Mouse (Mus musculus) left cerebral cortex, postnatal 4 days (tissue): Measurements from ENCODE around the gene Arhgap17. TPM values are rescaled to one million over a fixed set of nuclear protein-coding genes. Genes with fewer than 3 reads are reported as not detected.

Source experiments
- DNase-seq: peaks from one replicate; pipeline ENCODE4 v3.0.0-alpha.2; 2022
- intact Hi-C: fragments of 180-260 bp; cut with DNase I; formaldehyde crosslinking; loops from one replicate; pipeline ENCODE4 v1.15.1; 2025
- total RNA-seq, 2 experiments: library from RNA; stranded (reverse); gene quantifications; 2 replicates each; pipeline ENCODE4 v1.2.3; 2021

The Arhgap17 gene
- total RNA-seq, 2 experiments from 2014 or later, result 13.1 to 17.0 TPM

GRCm38 (mm10) chr7:123370700-123371099 is 985 bp upstream of the Arhgap17 start:
- no peak for DNase-seq

GRCm38 (mm10) chr7:123368778-123369746 is 653 bp downstream of the Arhgap17 start:
- no peak for DNase-seq
- intact Hi-C loops, result no loop called here

More at GRCm38 (mm10) chr7:123370700-123371099, 985 bp upstream of the Arhgap17 start:
- intact Hi-C loops, result no loop called here

GRCm38 (mm10) chr7:123368187-123368586 is 1.5 kb downstream of the Arhgap17 start:
- intact Hi-C loops, result no loop called here
- no peak for DNase-seq

GRCm38 (mm10) chr7:123367218-123368150 is 2.2 kb downstream of the Arhgap17 start:
- DNase-seq, result no peak
- intact Hi-C loops, result no loop called here

GRCm38 (mm10) chr7:123366806-123367205 is 2.9 kb downstream of the Arhgap17 start:
- intact Hi-C loops, result no loop called here
- DNase-seq, result no peak

- peak; percentile 8 for DNase-seq
- intact Hi-C loops, result no loop called here
Observed at GRCm38 (mm10) chr7:123365876-123366741, 3.6 kb downstream of the Arhgap17 start.

- no peak for DNase-seq
- intact Hi-C loops, result no loop called here
Observed at GRCm38 (mm10) chr7:123363971-123364370, 5.7 kb downstream of the Arhgap17 start.

- no peak for DNase-seq
- intact Hi-C loops, result no loop called here
Observed at GRCm38 (mm10) chr7:123362806-123363205, 6.9 kb downstream of the Arhgap17 start.

- DNase-seq, result no peak
- intact Hi-C loops, result no loop called here
Observed at GRCm38 (mm10) chr7:123361229-123361980, 8.3 kb downstream of the Arhgap17 start.

- intact Hi-C loops, result no loop called here
- no peak for DNase-seq
Observed at GRCm38 (mm10) chr7:123360185-123360584, 9.5 kb downstream of the Arhgap17 start.

- intact Hi-C loops, result no loop called here
Observed at GRCm38 (mm10) chr7:123359101-123359500, 10.6 kb downstream of the Arhgap17 start.

GRCm38 (mm10) chr7:123356158-123356557 is 13.6 kb downstream of the Arhgap17 start:
- DNase-seq, result no peak
- intact Hi-C loops, result no loop called here

More at GRCm38 (mm10) chr7:123359101-123359500, 10.6 kb downstream of the Arhgap17 start:
- peak; percentile 40 for DNase-seq

GRCm38 (mm10) chr7:123354851-123355250 is 14.9 kb downstream of the Arhgap17 start:
- no peak for DNase-seq
- intact Hi-C loops, result no loop called here

GRCm38 (mm10) chr7:123354392-123354791 is 15.3 kb downstream of the Arhgap17 start:
- DNase-seq, result no peak
- intact Hi-C loops, result no loop called here

GRCm38 (mm10) chr7:123353879-123354278 is 15.8 kb downstream of the Arhgap17 start:
- DNase-seq, result no peak
- intact Hi-C loops, result no loop called here

GRCm38 (mm10) chr7:123353081-123353480 is 16.6 kb downstream of the Arhgap17 start:
- intact Hi-C loops, result no loop called here
- DNase-seq, result no peak

- intact Hi-C loops, result no loop called here
- no peak for DNase-seq
Observed at GRCm38 (mm10) chr7:123350243-123350642, 19.5 kb downstream of the Arhgap17 start.

GRCm38 (mm10) chr7:123349813-123350212 is 19.9 kb downstream of the Arhgap17 start:
- no peak for DNase-seq
- intact Hi-C loops, result no loop called here

- intact Hi-C loops, result no loop called here
Observed at GRCm38 (mm10) chr7:123346631-123347290, 23.0 kb downstream of the Arhgap17 start.

More at GRCm38 (mm10) chr7:123346631-123347290, 23.0 kb downstream of the Arhgap17 start:
- no peak for DNase-seq
